Mouse (Mus musculus) neural tube, embryonic 12.5 days (tissue): ENCODE results near the gene Ppid. TPM values are rescaled to one million over a fixed set of nuclear protein-coding genes. Genes with fewer than 3 reads are reported as not detected.

ENCODE experiments used
- ATAC-seq: fragments of 200-750 bp; cut with Nextera tagmentation; 2 replicates; pipeline ENCODE4 v1.8.0; 2017; ENCODE audit warnings: low read depth, mild to moderate bottlenecking, moderate TSS enrichment, moderate library complexity; ENCODE audit not compliant: low FRiP score
- H3K27ac ChIP-seq: fragments of 300-500 bp; sonication (generic); 2 replicates; pipeline ENCODE4 v1.5.1; 2016
- H3K27me3 ChIP-seq: fragments of 300-500 bp; sonication (generic); replicated peaks from 2 replicates; pipeline ENCODE4 v1.6.1; 2016; ENCODE audit warnings: mild to moderate bottlenecking
- H3K36me3 ChIP-seq: fragments of 300-500 bp; sonication (generic); 2 replicates; pipeline ENCODE4 v1.6.1; 2016; ENCODE audit warnings: mild to moderate bottlenecking
- H3K4me1 ChIP-seq: fragments of 300-500 bp; sonication (generic); 2 replicates; pipeline ENCODE4 v1.6.1; 2016
- H3K4me2 ChIP-seq: fragments of 300-500 bp; sonication (generic); replicated peaks from 2 replicates; pipeline ENCODE4 v1.6.1; 2016; ENCODE audit warnings: mild to moderate bottlenecking
- H3K4me3 ChIP-seq: fragments of 300-500 bp; sonication (generic); 2 replicates; pipeline ENCODE4 v1.5.1; 2016
- H3K9ac ChIP-seq: fragments of 300-500 bp; sonication (generic); 2 replicates; pipeline ENCODE4 v1.6.1; 2016; ENCODE audit warnings: mild to moderate bottlenecking
- H3K9me3 ChIP-seq: fragments of 300-500 bp; sonication (generic); 2 replicates; pipeline ENCODE4 v1.6.1; 2016; ENCODE audit warnings: mild to moderate bottlenecking
- WGBS: fragments of 180-500 bp; shearing (Covaris S2); methylation state at CpG from one replicate; pipeline ENCODE4 v1.1.7; 2016; 5-methylcytosine and 5-hydroxymethylcytosine counted together
- polyA plus RNA-seq: library from polyadenylated mRNA; unstranded; fragments of >200 nt; fragmentation: Nextera tagmentation; extraction: Ambion mirVana; gene quantifications from 2 replicates; pipeline ENCODE4 v1.2.1, GENCODE M21; 2016

The Ppid gene
- polyA plus RNA-seq, 1 experiment from 2014 or later, result 164 TPM

GRCm38 (mm10) chr3:79575576-79576467, 15.3 kb upstream of the Ppid start:
- WGBS, result 30% methylated on average over 10 of the region's 10 CpGs
- Histone ChIP-seq H3K9ac (no peak overlapping the region), H3K27ac (no peak overlapping the region), H3K4me1 (no peaks in the 10 kb centered on the region), H3K4me2 (no peak overlapping the region), H3K4me3 (no peak overlapping the region), H3K9me3 (no peaks in the 10 kb centered on the region), H3K27me3 (no peaks in the 10 kb centered on the region), H3K36me3 (no peaks in the 10 kb centered on the region)
- ATAC-seq, result peak; percentile 68

GRCm38 (mm10) chr3:79576468-79576816, 14.7 kb upstream of the Ppid start:
- 23% methylated on average over 3 of the region's 3 CpGs for WGBS
- Histone ChIP-seq H3K4me2 (no peak overlapping the region), H3K27me3 (no peaks in the 10 kb centered on the region), H3K9ac (no peak overlapping the region), H3K27ac (no peak overlapping the region), H3K4me3 (no peak overlapping the region), H3K36me3 (no peaks in the 10 kb centered on the region), H3K4me1 (no peaks in the 10 kb centered on the region), H3K9me3 (no peaks in the 10 kb centered on the region)
- ATAC-seq, result no peak

DNA sequence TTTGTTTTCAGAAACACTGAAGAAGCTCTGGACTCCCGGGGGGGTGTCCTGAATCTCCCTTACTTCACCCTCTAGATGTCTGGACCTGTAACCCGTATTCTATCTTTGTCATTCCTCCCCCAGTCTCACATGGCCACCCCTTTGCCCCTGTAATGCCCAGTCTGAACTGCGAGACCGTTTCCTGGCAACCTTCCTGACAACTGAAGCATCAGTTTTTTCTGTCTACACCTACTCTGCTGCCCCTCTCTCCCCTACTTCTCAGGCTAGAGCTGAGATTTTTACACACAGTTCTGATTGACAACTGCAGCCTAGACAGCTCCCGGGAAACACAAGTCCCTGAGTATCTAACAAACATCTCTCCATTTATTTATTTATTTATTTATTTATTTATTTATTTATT, 14.3 kb upstream of the Ppid start:
- Histone ChIP-seq H3K27me3 (no peaks in the 10 kb centered on the region), H3K27ac (no peak overlapping the region), H3K36me3 (no peaks in the 10 kb centered on the region), H3K9me3 (no peaks in the 10 kb centered on the region), H3K4me3 (no peak overlapping the region), H3K9ac (no peak overlapping the region), H3K4me2 (no peak overlapping the region), H3K4me1 (no peaks in the 10 kb centered on the region)
- 39% methylated on average over 5 of the region's 5 CpGs for WGBS
- no peak; the same call in 1 of the 2 replicates for ATAC-seq

DNA sequence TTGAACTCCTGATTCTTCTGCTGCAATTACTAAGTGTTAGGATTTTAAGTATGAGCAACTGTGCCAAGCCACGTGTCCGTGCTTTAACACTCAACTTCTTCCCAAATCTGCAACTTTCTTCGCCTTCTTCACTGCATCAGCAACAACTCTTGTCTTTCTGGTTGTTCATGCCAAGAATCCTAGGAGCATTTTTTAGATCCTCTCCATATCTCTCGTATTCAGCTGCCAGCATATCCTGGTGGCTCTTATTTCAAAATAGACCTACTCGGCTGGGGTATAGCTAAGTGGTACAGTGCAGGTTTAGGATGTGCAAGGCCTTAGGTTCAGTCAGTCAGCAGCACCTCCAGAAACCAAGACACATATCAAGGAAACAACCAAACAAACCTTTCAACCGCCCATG, 13.5 kb upstream of the Ppid start:
- no peak overlapping the region for H3K4me2 ChIP-seq
- H3K27me3 ChIP-seq, result no peaks in the 10 kb centered on the region
- no peak overlapping the region for H3K27ac ChIP-seq
- no peaks in the 10 kb centered on the region for H3K9me3 ChIP-seq
- ATAC-seq, result no peak
- 89% methylated on average over 6 of the region's 6 CpGs for WGBS
- no peak overlapping the region for H3K4me3 ChIP-seq
- H3K9ac ChIP-seq, result no peak overlapping the region
- H3K36me3 ChIP-seq, result no peaks in the 10 kb centered on the region
- no peaks in the 10 kb centered on the region for H3K4me1 ChIP-seq

DNA sequence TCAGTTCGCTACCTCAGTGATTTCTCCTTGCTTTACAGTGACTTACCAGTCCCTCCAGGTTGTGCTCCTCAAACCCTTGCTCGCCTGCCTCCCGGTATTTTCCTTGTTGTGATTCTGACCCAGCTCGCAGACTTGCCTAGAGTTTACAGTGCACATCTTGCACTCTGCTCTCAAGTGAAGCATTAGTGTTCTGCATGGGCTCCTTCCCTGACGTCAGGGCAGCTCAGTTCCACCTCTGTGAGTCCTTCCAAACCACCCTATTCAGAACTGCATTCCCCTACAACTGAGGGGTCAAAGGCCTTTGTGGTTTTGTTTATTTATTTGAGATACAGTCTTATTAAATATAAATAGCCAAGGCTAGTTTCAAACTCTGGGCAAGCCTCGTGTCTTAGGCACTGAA, 13.0 kb upstream of the Ppid start:
- no peak for ATAC-seq
- WGBS, result 80% methylated on average over 6 of the region's 6 CpGs
- Histone ChIP-seq H3K27me3 (no peaks in the 10 kb centered on the region), H3K9me3 (no peaks in the 10 kb centered on the region), H3K4me1 (no peaks in the 10 kb centered on the region), H3K9ac (no peak overlapping the region), H3K36me3 (no peaks in the 10 kb centered on the region), H3K4me2 (no peak overlapping the region), H3K4me3 (no peak overlapping the region), H3K27ac (no peak overlapping the region)

DNA sequence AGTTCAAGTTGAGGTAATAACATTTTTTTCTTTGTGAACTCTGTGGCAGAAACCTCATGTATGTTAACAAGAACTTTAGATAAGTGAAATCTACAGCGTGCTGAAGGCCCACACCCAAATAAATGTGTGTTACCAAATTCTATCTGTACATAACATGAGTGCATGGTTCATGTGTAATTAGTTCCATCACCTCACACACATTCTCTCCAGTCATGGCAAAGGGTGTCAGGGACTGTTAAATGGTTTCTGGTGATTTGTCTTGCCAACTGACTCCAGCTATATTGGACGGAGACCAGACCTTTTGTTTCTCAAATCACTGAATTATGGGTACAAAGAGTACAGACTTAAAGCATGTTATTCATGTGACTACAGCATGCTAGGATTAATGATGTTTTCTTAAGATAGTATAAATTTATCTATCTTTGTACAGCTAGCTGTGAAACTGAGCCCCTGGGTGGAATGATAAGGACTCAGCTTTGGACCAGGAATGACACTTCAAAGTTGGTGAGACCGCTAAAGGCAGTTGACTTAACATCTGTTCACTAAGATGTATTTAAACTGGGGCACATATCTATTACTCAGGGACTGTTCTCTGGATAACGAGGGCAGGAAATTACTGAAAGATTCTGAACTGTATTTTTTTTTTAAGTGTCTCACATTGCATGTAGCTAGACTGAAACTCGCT, 11.1 kb upstream of the Ppid start:
- 85% methylated on average over 5 of the region's 5 CpGs for WGBS
- no peak overlapping the region for H3K9ac ChIP-seq
- H3K27ac ChIP-seq, result no peak overlapping the region
- no peak for ATAC-seq
- no peak overlapping the region for H3K4me3 ChIP-seq
- H3K9me3 ChIP-seq, result no peaks in the 10 kb centered on the region
- H3K27me3 ChIP-seq, result no peaks in the 10 kb centered on the region
- no peaks in the 10 kb centered on the region for H3K4me1 ChIP-seq
- H3K4me2 ChIP-seq, result no peak overlapping the region
- H3K36me3 ChIP-seq, result no peaks in the 10 kb centered on the region

GRCm38 (mm10) chr3:79586804-79587203, 4.3 kb upstream of the Ppid start:
- no peak overlapping the region for H3K9ac ChIP-seq
- H3K4me3 ChIP-seq, result no peak overlapping the region
- no peaks in the 10 kb centered on the region for H3K36me3 ChIP-seq
- 4% methylated on average over 6 of the region's 6 CpGs for WGBS
- no peaks in the 10 kb centered on the region for H3K9me3 ChIP-seq
- no peaks in the 10 kb centered on the region for H3K4me1 ChIP-seq
- no peaks in the 10 kb centered on the region for H3K27me3 ChIP-seq
- no peak overlapping the region for H3K4me2 ChIP-seq
- ATAC-seq, result peak; percentile 70
- H3K27ac ChIP-seq, result no peak overlapping the region

GRCm38 (mm10) chr3:79589671-79590070, 1.5 kb upstream of the Ppid start:
- Histone ChIP-seq H3K9me3 (no peaks in the 10 kb centered on the region), H3K4me3 (no peak overlapping the region), H3K4me1 (peaks cover 6% of the 10 kb centered on the region; the same call in 1 of the 2 replicates), H3K27me3 (no peaks in the 10 kb centered on the region), H3K4me2 (no peak overlapping the region), H3K36me3 (peaks cover 10% of the 10 kb centered on the region), H3K27ac (no peak overlapping the region), H3K9ac (no peak overlapping the region)
- WGBS, result 83% methylated on average over 2 of the region's 2 CpGs
- ATAC-seq, result no peak

DNA sequence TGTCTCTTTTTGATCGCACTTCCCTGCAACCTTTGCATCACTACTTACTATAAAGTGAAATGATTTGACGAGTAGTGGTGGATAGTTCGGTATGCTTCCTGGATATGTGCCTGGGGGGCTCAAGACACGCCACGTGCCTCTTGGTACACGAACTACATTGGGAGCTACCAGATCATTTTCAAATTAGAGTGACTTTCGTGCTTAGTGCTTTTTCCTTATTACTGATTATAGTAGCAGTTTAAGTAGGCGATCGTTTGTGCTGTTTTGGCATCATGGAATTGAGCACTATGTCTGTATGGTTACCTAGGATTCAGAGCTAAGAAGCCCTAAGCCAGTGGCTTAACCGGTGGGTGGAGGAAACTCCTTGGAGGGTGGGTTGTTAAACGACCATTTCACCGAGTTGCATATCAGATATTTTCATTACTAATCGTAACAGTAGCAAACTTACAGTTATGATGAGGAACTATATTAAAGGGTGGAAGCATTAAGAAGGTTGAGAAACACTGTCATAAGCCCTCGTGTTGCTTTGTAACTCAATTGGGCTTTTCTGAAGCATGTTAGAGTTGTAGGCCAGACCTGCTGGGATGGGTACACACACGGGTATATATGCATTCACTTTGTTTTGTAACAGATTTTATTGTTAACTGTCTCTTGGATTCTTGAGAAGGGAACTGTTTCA, 790 bp downstream of the Ppid start:
- Histone ChIP-seq H3K27me3 (no peaks in the 10 kb centered on the region), H3K27ac (no peak overlapping the region), H3K4me3 (peak overlapping the region; percentile 79), H3K36me3 (peaks cover 30% of the 10 kb centered on the region), H3K4me1 (peaks cover 6% of the 10 kb centered on the region; the same call in 1 of the 2 replicates), H3K9me3 (no peaks in the 10 kb centered on the region), H3K4me2 (peak overlapping the region; percentile 69), H3K9ac (peak overlapping the region; percentile 83)
- ATAC-seq, result no peak
- WGBS, result 8% methylated on average over 15 of the region's 15 CpGs

- Histone ChIP-seq H3K27ac (no peak overlapping the region), H3K4me3 (no peak overlapping the region), H3K9ac (no peak overlapping the region), H3K36me3 (peaks cover 55% of the 10 kb centered on the region), H3K4me1 (peaks cover 6% of the 10 kb centered on the region; the same call in 1 of the 2 replicates), H3K4me2 (no peak overlapping the region), H3K9me3 (no peaks in the 10 kb centered on the region), H3K27me3 (no peaks in the 10 kb centered on the region)
- no peak for ATAC-seq
- 91% methylated on average over 7 of the region's 7 CpGs for WGBS
Measured at GRCm38 (mm10) chr3:79595468-79595867, 4.3 kb downstream of the Ppid start.

GRCm38 (mm10) chr3:79609886-79610285, 18.7 kb downstream of the Ppid start:
- peaks cover 50% of the 10 kb centered on the region for H3K36me3 ChIP-seq
- H3K4me2 ChIP-seq, result no peak overlapping the region
- ATAC-seq, result no peak
- no peak overlapping the region for H3K9ac ChIP-seq
- WGBS, result 93% methylated on average over 2 of the region's 2 CpGs
- H3K9me3 ChIP-seq, result no peaks in the 10 kb centered on the region
- H3K4me3 ChIP-seq, result no peak overlapping the region
- no peaks in the 10 kb centered on the region for H3K27me3 ChIP-seq
- no peaks in the 10 kb centered on the region for H3K4me1 ChIP-seq
- H3K27ac ChIP-seq, result no peak overlapping the region

- Histone ChIP-seq H3K4me3 (peak overlapping the region; percentile 70), H3K4me1 (no peaks in the 10 kb centered on the region), H3K4me2 (peak overlapping the region; percentile 74), H3K27ac (no peak overlapping the region), H3K27me3 (no peaks in the 10 kb centered on the region), H3K9ac (peak overlapping the region; percentile 75; the same call in 1 of the 2 replicates), H3K9me3 (peaks cover 4% of the 10 kb centered on the region; the same call in 1 of the 2 replicates), H3K36me3 (peaks cover 16% of the 10 kb centered on the region)
- 37% methylated on average over 10 of the region's 10 CpGs for WGBS
- ATAC-seq, result no peak
Measured at GRCm38 (mm10) chr3:79627484-79628181, 36.5 kb downstream of the Ppid start.
